Mouse (Mus musculus) embryo, embryonic 10 days (tissue): ENCODE data around the gene Cabin1.

ENCODE experiments used
- DNase-seq: peaks from one replicate; pipeline ENCODE4 v3.0.0-alpha.2; 2015; ENCODE audit warnings: low spot score

Gene Cabin1

DNA sequence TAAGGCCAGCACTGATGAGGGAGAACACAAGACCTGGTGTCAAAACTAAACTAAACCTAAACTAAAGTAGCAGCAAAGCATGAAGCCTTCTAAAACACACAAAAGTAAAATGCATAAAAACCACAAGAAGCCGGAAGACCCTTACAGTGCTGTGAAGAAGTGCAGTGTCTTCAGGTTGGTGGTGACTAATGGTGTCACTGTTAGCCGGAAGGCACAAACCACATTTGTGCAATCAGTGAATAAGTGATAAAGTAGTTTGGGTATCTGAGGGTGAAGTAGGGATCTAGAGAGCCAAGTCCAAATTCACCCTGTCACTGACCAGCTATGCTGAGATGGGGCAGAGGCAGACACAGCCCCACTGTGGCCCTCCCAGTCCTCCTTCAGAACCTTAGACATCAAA is 61.6 kb downstream of the Cabin1 start:
- no peak for DNase-seq

DNA sequence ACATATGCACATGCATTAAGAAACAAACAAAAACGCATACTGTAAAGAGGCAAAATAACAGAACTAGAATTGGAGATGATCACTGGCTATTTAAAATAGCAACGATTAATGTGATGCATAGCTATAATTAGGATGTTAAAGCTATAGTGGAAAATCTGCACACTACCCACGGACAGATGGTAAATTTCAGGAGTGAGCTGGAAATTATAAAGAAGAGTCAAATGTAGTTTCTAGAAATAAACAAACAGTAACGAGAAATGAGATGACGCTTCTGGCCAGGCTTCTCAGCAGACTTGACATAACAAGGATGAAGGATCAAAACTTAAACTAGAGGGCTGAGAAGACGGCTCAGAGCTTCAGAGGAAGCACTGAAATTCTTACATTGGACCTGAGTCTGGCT is 62.9 kb downstream of the Cabin1 start:
- DNase-seq = no peak

DNA sequence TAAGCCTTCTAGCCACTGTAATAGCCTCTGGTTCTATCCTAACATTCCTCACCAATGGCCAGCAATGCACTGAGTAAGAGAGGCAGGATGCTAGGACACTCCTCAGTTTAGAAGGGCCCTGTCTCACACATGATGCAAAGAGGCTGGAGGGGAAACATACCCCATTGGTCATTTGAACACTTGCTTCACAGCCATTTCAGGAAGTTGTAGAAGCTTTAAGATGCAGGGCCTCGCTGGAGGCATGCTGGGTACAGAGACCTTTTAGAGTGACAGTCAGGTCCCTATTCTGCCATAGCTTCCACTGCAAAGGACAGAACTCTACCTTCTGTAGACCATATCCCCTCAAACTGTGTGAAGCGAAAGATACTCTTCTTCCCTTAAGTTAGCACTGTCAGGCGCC is 66.4 kb downstream of the Cabin1 start:
- no peak for DNase-seq

DNA sequence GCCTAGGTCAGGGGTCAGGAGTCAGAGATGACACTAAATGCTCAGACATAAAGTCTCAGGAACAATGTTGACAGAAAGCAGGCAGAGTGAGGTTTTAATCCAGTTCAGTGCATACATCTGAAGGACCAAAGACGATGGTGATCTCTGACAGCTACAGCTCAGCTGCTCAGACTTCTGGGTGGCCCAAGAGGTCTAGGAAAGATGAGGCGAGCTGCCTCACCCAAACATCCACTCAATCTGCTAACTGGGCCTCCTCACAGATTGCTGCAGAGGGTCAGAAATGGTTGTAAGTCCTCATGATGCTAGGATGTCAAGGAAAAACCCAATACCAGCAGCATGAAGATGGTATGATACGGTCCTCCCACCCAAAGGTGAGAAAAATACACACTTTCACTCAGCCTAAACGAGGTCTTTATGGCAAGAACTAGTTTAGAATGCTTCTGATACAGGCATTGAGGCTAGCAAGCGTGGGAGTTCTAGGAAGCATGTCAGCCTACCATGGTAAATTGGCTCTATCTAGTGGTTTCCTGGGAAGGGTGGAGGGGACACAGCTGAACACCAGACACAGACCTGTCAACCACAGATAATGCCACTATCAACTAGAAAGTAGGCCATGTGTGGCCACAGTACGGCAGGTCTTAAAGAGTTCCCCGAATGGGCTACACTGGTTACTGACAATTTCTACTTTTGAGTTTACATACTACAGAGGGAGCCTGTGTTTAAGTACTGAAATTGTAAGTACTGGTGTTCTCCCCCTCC is 67.4 kb downstream of the Cabin1 start:
- DNase-seq = peak; percentile 8

DNA sequence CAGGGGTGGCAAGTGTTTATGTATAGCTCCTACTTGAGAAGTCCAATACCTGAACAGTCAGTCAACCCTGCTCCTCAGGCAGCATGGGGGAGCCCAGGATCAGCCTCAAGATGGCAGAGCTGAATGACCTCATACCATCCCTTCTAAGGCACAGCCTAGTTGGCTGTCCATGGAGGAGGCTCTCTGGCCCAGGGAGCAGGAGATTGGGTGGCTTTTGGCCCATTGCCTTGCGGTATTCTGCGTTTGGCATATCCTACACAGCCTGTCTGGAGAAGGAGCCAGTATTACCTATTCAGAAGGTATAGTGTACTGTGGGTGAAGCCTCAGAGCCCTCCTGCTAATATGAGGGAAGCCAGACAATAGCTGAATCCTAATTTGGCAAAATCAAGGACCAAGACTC is 68.6 kb downstream of the Cabin1 start:
- no peak for DNase-seq

DNA sequence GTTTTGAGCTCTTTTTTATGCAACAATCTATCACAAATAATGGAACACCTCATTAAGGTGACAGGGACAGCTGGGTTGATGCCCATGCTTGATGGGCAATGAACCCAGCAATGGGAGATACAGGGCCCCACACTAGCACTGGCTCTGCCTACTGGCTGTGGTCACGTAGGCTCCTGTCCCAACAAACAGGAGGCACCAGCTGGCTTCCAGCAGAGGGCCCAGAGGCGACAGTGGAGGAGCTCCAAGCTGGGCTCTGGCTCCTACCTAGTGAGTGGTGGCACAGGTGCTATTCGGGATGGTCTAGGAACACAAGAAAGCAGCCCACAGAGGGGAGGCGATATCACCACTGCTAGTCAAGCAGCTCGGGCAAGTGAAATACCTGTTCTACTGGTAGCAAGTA is 69.1 kb downstream of the Cabin1 start:
- DNase-seq = no peak

DNA sequence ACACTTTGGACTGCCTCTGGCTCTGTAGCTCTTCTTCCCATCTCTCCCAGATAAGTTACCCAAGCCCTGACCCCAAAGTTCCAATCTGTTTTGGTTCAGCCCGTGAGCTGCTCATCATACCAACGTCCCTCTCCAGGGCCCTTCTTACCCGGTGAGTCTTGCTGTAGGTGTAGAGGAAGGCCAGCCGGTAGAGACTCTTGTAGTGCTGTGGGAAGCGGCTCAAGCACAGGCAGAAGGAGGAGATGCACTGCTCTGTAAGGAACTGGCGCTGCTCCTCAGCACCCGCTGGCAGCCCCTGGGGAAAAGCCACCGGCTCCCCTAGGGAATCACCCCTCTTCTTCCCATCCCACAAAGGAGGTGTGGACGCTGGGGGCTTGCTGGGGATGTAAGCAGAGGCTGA is 69.6 kb downstream of the Cabin1 start:
- no peak for DNase-seq

DNA sequence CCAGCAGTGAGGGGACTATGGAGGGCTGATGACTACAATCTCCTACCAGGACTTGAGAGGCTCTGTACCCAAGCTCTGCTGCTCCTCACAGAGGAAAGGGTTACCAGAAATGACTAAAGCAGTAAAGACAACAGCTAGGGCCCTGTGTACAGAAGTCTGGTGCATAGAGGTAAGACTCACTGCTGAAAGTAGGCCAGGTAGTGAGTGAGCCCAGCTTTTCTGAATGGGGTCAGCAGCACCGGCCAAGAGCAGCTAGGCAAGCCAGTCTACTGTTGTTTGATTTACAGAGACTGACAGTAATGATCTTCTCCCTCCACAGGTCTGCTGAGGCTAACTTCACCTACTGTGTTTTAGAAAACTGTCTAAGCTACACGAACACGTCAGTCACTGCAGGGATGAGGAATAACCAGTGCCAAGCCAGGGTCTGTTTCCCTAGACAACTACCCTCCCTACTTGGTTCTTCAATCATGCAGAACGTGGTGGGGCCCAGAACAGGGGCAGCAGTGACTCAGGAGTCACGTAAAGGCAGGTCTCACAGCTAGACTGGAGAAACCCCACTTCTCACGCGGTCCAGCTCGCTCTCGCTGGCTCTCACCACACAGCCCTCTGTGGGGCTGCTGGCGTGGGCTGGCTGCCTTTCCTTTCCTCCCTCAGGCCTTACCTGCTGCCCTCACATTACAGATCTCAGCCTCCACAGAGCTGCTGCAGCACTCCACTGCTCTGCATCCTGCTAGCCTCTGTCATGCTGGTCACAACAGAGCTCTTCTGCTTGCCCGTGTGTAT is 70.5 kb downstream of the Cabin1 start:
- no peak for DNase-seq

DNA sequence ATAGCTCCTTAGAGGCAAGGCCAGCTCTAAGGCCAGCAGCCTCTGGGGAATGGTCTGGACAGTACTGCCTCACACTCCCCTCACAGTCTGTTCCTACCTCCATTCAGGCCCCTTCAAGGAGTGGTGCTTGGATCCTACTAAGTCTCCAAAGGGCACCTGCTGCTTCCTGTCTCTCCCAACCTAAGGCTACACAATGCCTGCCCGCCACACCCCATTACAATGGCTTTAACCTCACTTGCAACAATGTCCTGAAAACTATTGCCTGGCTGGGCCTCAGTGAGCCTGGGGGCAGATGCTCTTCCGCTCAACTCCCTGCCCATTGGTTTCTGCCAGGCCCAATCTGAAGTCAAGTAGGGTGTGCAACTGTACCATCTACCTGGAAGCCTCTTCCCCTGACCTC is 75.5 kb downstream of the Cabin1 start:
- DNase-seq = no peak

DNA sequence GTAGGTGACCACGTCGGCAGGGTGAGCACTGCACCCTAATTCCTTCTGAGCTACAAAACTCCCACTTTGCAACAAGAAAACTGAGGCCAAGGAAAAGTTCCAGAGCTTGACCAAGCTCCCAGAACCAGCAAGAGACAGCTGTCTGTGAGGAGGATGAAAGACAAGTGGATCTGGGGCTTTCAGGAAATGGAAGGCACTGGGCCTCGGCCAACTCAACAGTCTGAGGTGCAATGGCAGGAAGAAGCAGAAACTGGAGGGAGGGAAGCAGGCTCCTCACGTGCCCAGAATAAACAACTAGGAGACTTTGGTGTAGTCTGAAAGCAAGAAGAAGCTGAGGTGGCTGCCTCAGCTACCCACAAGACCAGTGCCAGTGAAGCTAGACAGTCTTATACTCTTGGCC is 77.4 kb downstream of the Cabin1 start:
- no peak for DNase-seq

DNA sequence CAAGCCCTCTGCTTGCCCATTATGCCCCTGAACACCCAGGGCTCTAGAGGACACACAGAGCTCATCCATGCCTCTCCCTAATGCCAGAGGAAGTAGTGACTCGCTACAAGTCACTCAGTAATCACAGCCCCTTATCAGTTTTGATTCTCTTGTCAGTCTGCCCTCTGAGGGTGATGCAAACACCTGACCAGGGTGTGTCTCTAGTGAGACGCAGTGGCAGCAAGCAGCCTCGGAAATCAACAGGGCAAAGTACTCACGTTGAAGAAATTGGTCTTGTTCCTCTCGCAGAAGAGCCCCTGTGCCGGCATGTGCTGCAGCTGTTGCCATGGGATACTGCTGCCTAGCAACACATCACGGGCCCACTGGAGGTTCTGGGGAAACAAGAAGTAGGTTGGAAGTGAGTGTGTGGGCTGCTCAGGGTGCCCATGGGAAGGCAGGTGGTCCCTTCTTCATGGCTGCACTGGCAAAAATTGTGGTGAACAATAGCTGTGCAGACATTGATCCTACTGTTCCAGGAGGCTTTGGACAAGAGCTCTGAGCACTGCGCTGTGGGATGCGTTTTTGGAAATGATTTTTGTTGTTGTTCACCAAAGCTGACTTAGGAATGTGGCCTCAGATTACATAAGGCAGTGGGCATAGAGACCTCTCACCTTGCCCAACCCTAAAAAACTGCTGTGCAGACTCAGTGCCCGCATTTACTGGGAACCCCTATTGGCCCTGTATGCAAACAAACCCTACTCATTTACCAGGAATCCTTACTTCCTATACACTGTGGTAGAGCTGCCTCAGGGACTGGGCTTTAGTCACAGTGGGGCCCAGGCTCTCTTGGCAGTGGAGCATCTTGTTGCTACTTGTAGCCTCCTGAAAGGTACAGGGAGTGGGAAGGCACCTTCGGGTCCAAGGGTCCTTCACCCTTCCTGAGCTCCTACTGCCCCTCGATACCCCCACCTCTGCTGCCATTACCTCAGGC is 79.8 kb downstream of the Cabin1 start:
- peak; percentile 63 for DNase-seq

DNA sequence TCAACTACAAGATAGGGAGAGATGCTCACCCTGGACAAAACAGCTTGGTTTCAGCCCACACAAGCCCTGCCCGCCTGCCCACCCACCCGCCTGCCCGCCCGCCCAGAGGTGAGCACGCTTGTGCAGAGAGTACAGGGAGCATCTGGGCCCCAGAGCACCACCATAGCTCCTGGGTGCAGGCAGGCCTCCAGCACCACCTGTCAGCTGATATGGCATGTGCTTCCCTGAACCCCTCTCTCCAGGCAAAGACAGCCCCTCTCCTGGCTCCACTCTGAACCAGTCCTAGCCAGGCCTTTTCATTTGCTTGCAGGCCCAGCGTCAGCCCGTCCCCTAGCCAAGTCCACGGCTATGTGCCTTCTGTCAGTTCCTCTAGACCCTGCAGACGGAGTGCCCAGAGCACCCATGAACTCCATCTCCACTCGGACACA is 83.6 kb downstream of the Cabin1 start:
- no peak for DNase-seq

DNA sequence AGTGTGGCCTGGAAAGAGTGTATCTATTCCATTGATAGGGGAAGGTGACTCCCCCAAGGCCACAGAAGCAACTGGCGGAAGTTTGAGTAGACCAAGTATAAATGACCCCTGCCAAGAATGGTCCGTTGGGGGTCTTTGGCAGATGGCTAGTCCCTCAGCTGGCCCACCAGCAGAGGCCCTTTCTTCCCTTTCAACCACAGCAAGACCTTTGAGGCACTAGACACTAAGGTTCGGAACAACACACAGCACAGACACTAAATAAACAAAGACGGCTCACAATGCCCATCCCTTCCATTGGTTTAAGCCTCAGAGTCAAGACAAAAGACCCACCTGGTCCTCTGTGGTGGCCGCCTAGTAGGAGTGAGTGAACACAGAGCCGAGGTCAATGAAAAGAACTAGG is 84.9 kb downstream of the Cabin1 start:
- no peak for DNase-seq

DNA sequence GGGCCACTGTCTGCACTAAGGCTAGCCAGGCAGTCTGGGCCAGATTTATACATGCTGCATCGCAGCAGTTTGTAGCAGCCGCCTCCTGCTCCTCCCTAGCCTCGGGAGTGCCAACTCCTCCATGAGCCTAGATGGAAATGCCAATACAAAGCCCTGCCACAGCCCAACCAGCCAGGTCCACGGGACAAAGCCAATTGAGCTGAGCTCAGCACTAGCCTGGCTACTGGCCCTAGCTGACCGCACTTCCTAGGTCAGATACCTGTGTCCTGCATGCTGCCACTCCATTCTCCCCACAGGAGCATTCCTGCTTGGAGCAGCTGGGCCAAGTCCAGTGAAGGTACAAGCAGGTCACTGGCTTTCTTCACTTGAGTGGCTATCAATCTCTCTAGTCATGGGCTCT is 86.2 kb downstream of the Cabin1 start:
- no peak for DNase-seq

DNA sequence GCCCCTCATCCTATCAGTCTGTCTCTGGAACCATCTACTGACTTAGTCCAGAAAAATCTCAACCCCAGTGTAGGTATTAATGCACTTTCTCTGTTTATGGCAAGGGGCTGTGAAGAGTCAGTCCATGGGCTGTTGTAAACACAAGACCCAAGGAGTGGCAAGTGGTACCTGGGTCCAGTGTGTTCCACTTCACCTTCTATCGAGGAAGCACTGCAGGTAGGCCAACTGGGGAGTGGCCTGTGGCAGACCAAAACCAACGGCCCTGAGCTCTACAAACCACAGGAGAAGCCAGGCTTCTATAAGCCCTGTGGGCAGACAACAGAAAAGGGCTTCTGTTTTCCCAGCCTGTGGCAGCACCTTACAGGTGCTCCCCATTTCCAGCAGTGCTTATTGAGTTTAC is 86.6 kb downstream of the Cabin1 start:
- no peak for DNase-seq

DNA sequence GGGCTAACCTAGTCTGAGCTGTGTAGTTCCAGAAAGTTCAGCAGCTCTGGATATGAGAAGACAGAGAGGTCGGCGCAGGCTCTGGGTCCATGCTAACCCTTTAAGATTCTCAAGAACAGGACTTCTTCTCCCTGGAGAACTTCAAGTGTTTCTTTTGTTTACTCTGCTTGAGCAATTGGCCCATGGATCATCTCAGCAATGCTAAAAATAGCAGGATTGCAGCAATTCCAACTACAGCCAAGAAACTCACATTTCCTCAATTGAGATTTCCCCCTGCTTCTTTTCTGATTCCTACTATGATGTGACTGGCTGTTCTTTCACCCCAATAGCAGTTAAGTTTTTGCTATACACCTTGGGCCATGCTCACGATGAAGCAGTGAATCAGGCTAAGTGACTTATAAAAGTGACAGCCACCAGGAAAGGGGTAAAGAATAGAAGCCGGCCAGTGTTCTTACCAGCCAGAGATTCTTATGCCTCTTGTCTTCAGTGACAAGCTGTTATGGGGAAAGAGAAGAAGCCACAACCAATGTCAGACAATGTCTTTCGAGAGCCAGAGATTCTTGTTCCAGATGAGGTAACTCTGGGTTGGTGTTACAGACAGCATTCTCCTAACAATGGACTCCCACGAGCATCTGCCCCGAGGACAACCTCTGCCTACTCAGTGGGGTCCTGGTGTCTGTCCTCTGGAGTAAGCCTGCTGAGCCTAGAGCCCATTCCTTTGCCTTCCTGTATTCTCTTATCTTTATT is 87.1 kb downstream of the Cabin1 start:
- DNase-seq = no peak

DNA sequence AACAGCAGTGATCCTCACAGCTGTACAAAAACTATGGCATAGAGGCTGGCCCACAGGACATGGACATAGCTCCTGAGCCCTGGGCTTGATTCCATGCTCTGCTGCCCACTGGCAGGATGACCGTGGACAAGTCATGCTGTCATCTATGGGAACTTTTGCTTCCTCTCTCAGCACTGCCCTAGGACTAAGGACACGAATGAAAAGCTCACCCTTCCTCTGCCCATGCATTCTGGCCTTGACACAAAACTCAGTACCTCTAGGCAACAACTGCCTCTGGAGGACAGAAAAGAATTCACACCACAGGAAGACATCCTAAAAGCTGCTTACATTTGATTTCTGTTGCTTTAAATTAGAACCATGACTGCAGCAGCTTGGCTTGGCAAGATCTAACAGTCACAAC is 87.9 kb downstream of the Cabin1 start:
- DNase-seq = no peak

DNA sequence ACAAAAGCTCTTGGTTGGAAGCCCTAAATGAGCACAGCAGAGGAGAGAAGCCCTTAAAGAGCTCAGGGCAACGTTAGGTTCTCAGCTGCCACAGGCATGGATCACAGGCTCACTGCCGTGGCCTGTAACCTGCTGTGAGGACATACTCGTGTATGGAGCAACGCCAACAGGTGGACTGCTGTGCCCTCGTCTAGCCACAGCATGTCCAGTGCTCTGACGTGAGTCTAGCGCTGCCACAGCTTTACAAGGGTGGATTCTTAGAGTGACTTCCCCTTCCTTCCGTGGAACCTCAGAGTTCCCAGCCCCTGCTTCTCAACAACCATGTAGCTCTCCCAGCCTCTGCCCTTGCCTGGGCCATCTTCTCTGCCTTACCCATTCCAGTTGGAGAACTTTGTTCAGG is 88.5 kb downstream of the Cabin1 start:
- no peak for DNase-seq

DNA sequence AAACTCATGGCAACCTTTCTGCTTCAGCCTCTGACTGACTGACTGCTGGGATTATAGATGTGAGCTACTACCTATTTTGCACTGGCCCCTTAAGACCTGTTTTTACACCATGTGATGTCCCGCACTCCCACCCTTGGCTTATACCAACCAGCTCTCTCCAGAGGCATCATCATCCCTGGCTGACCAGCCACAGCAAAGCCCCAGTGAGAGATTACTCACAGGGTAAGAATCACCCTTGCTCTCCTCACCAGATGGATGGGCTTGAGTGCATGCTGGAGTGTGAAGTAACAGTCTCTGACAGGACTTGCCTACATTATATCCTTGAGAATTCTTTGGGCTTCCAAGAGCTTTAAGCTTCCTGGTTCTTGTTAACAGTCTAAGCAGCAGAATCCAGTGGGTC is 94.2 kb downstream of the Cabin1 start:
- DNase-seq = no peak

DNA sequence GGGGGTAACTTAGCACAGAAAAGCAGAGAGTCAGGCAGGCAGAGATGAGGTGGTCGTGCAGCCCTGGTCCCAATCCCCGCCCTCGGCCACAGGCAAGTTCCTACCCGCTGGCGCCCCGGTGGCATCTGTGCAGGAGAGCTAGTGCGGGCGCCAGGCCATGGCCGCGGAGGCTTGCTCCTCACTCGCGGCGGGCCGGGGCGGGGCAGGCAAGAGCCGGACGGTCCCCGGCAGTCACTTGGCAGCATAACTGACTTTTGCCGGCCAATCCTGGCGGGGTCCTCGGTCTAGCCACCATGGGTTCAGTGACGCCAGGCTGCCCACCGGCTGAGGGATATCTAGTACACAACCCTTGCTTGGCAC is 96.2 kb downstream of the Cabin1 start:
- peak; percentile 39 for DNase-seq

DNA sequence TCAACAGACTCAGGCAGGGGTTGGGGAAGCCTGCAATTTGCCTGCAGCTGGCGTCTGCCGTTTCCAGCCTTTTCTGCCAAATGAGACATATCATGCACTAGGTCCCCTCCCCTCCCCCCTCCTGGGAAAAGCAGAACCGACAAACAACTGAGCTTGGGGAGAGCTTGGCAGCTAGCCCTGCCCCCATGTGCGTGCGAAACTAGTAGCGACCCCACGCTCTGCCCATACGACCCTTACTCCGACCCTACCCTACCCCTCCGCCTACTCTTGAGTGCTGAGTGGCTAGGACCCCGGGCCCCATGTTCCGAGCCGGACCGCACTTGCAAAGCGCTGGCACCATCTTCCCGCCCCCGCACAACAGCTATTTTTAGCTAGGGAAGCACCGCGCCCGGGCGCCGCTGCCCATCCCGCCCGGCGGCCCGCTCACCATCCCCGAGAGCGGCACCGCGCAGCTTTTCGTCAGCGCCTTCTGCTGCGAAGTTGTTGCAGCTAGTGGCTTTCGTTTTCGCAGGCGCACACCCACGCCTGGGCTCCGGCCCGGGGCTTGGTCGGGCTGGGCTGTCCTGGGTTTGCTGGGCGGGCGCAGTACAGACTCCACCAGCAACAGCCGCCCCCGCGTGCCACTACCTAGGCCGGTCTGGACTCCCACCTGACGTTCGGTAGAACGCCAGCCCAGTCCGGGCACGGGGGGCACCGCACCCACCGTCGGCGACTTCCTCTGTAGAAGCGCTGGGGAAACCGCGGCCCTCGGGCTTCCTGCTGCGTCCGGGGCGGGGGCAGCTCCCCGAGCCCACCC is 96.8 kb downstream of the Cabin1 start:
- peak; percentile 57 for DNase-seq
